Mouse (Mus musculus) megakaryocyte, embryonic 14.5 days (primary cell): ENCODE measurements around the gene Tcl1. TPM values are rescaled to one million over a fixed set of nuclear protein-coding genes. Genes with fewer than 3 reads are reported as not detected.

Source experiments
- H3K27me3 ChIP-seq: replicated peaks from 2 replicates; pipeline ENCODE3; 2012; ENCODE audit warnings: inconsistent platforms
- H3K36me3 ChIP-seq: replicated peaks from 2 replicates; pipeline ENCODE3; 2012; ENCODE audit warnings: low read length, inconsistent platforms, mixed read lengths
- H3K4me1 ChIP-seq: 2 replicates; pipeline ENCODE4 v1.6.1; 2012; ENCODE audit warnings: inconsistent platforms
- H3K4me3 ChIP-seq: replicated peaks from 2 replicates; pipeline ENCODE3; 2012; ENCODE audit warnings: moderate library complexity, mild to moderate bottlenecking, inconsistent platforms
- H3K9me3 ChIP-seq: 2 replicates; pipeline ENCODE4 v1.6.1; 2012; ENCODE audit warnings: inconsistent platforms
- FLI1 ChIP-seq: IDR thresholded peaks from 2 replicates; pipeline ENCODE4 v1.6.1; 2012; ENCODE audit warnings: low read length, inconsistent platforms, mixed read lengths
- GATA1 ChIP-seq: IDR thresholded peaks from 3 replicates; pipeline ENCODE4 v1.6.1; 2012; ENCODE audit warnings: mixed read lengths, low read length, inconsistent platforms, borderline replicate concordance
- polyA plus RNA-seq: library from polyadenylated mRNA; stranded (reverse); fragments of >175 nt; gene quantifications from 2 replicates; pipeline ENCODE4 v1.2.3, GENCODE M21; 2012; ENCODE audit warnings: low replicate concordance; ENCODE audit not compliant: insufficient read depth

Tcl1 gene
- polyA plus RNA-seq, 1 experiment = not detected

GRCm38 (mm10) chr12:105173366-105173765, 49.2 kb downstream of the Tcl1 start:
- H3K4me1 ChIP-seq = no peaks in the 10 kb centered on the region
- no peaks in the 10 kb centered on the region for H3K27me3 ChIP-seq
- no peak overlapping the region for H3K4me3 ChIP-seq
- TF ChIP-seq FLI1 (no peak), GATA1 (no peak)
- no peaks in the 10 kb centered on the region for H3K9me3 ChIP-seq
- H3K36me3 ChIP-seq = no peaks in the 10 kb centered on the region

Other genes starting within 250 kb of the Tcl1 start
- 4.2 and 6.8 TPM in 2 replicates for gene Syne3, start 213.0 kb downstream of the Tcl1 start, polyA plus RNA-seq
- gene Glrx5, start 190.1 kb downstream of the Tcl1 start, polyA plus RNA-seq = 46.1 and 131 TPM in 2 replicates
- gene Tcl1b2, start 76.8 kb downstream of the Tcl1 start, polyA plus RNA-seq = not detected in 2 replicates
- not detected in 2 replicates for gene Tcl1b1, start 63.1 kb downstream of the Tcl1 start, polyA plus RNA-seq
- gene Tcl1b5, start 46.4 kb downstream of the Tcl1 start, polyA plus RNA-seq = not detected in 2 replicates
- not detected in 2 replicates for gene Tcl1b3, start 31.8 kb downstream of the Tcl1 start, polyA plus RNA-seq
- gene Tcl1b4, start 20.8 kb downstream of the Tcl1 start, polyA plus RNA-seq = not detected in 2 replicates
- gene Tunar, start 111.1 kb upstream of the Tcl1 start, polyA plus RNA-seq = not detected in 2 replicates
- gene D430019H16Rik, start 231.1 kb upstream of the Tcl1 start, polyA plus RNA-seq = not detected in 2 replicates